Mouse (Mus musculus): Measurements from ENCODE around the gene Flt1.

DNA sequence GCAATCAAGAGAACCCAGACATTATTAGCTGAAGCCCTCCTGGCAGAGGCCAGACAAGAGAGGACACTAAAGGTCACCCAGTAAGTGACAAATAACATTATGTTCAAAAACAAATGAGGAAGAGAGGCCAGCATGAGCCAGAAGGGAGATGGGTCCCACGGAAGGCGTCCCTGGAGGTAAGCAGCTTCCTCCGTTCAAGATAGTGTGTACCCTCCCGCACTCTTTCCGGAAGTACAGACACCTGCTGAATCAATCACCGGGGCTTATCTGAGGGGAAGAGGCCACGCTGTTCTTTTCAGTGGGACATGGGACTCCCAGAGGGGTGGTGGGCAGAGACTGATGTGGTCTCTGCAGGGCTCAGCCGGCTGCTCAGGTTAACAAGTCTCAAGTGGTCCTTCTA, 146.1 kb downstream of the Flt1 start:
- TF ChIP-seq CTCF (IDR thresholded peaks at IDR 0.05) (no peak), EP300 (IDR thresholded peaks at IDR 0.05; ENCODE audit: insufficient read depth, low read depth, low read length) (peak; percentile 98), POLR2A (IDR thresholded peaks at IDR 0.05; ENCODE audit: insufficient read depth, low read depth, low read length) (peak; percentile 38; the same call in 1 of the 2 replicates)

Measured in heart, adult 2 months (tissue).